Mouse (Mus musculus) lung, postnatal 0 days (tissue): ENCODE data around the gene Smco3.

Source experiments
- CTCF ChIP-seq: IDR thresholded peaks from 2 replicates; pipeline ENCODE4 v1.5.1; 2016; ENCODE audit warnings: antibody characterized with exemption, mild to moderate bottlenecking
- EP300 ChIP-seq: IDR thresholded peaks from 2 replicates; pipeline ENCODE4 v1.6.1; 2016; ENCODE audit warnings: antibody characterized with exemption, mild to moderate bottlenecking, control low read depth

GRCm38 (mm10) chr6:136858420-136858819, 23.2 kb upstream of the Smco3 start:
- no peak for TF ChIP-seq EP300
- TF ChIP-seq CTCF, result no peak
